Mouse (Mus musculus): ENCODE results near the gene Cdkn3.

Gene Cdkn3

GRCm38 (mm10) chr14:46807927-46808326, 47.6 kb downstream of the Cdkn3 start:
- TF ChIP-seq GATA4 (IDR thresholded peaks at IDR 0.05; ENCODE audit: insufficient replicate concordance, low read length), result no peak

DNA sequence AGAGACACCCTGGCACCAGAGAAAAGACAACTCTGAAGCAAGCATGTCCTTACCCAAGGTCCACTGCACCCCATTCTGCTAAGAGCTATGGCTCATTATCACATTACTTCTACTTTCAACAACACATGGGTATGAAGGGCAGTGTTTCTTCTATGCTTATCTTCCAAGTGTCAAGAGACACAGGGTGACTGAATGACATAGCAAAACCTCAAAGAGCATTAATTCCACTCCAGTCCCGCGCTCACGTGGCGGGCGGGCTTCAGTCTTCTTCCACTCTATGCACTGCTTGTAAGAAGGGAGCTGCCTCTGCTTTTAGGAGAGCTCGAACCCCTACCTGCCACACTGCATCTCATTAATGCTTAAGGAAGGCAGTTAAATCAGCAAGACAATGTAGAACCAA, 55.3 kb downstream of the Cdkn3 start:
- TF ChIP-seq GATA4 (IDR thresholded peaks at IDR 0.05; ENCODE audit: insufficient replicate concordance, low read length), result no peak

- no peak for TF ChIP-seq GATA4 (IDR thresholded peaks at IDR 0.05; ENCODE audit: insufficient replicate concordance, low read length)
Measured at GRCm38 (mm10) chr14:46816916-46817622, 56.7 kb downstream of the Cdkn3 start.

- TF ChIP-seq GATA4 (IDR thresholded peaks at IDR 0.05; ENCODE audit: insufficient replicate concordance, low read length), result no peak
Measured at GRCm38 (mm10) chr14:46818743-46819142, 58.4 kb downstream of the Cdkn3 start.
